Mouse (Mus musculus): ENCODE results near the gene Cfap54.

Cfap54 gene

DNA sequence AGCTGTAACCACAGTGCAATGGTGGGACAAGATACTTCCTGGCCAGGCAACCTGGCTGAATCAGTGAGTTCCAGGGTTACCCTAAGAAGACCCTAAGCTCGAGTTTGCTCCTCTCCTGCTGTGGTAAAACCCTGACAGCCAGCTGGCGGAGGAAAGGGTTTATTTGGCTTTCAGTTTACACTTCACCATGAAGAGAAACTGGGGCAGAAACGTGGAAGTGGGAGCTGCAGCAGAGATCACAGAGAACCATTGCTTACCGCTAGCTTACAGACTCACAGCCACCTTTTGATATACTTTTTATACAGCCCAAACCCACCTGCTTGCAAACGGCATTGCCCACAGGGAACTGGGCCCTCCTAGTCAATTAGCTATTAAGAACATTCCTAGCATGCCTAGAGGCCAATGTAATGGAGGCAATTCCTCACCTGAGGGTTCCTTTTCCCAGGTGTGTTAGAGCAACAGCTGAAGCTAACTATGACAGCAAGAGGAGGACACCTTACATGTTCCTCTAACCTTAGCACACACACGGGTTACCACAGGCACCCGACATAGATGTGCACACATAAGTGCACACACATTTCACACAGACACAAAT lies 16.9 kb upstream of the Cfap54 start:
- no peak for DNase-seq (ENCODE audit: extremely low read depth, insufficient read length, low spot score)

DNA sequence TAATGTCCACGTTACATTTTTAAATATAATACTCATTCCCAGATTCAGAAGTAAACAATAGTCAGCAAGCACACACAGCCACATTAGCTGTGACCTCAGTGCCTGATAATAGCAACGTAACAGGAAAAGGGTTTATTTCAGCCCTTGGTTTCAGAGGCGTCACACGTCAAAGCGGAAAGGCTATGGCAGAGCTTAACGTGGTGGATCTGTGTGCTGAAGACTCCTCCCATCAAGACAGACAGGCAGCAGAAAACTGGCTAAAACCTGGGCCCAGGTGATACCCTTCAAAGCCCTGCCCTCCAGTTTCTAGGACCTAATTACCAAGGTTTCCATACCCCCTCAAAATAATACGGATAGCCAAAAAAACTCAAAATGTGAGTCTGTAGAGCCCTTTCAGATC lies 16.0 kb upstream of the Cfap54 start:
- DNase-seq (ENCODE audit: extremely low read depth, insufficient read length, low spot score): no peak

DNA sequence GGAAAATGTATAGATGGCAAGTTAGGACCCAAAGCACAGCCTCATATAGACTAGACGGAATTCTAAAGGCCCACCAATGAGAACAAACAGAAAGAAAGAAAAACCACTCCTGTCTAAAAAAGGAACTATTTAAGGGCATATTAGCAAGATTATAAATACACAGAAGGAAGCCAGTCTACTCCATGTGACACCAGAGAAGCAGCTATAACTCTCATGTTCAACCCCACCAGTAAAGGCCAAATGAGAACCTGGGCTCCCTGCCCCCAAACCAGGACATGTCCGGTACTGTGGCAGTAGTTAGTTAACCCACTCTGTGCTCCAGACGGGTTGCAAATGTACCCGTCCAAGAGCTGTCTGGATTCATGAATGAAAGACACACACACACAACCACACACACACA lies 14.4 kb upstream of the Cfap54 start:
- no peak for DNase-seq (ENCODE audit: extremely low read depth, insufficient read length, low spot score)

DNA sequence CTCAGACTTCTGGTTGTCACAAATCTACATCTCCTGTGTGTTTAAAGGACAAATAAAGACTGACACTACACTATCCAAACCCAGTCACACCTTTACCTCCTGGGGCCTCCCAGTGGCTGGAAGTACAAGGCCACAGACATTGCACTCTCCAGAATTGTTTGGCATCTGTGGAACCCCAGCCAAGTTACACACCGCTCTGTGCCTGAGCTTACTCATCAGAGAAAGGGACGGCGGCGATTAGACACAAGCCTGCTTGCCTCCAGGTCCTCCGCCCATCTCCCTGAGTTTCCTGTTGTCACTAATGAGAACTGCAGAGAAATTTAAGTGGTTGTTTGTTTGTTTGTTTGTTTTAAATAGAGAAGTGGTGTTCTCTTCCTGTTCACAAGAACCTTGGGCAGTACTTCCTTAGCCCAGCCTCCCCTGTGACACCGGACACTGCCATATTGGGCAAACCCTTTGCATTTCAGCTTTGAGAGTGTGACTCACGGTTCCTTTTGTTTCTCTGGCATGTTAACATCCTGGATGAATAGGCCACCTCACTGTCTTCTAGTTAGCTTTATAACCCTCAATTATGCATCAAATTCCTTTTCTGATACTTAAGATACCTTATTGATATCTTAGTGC lies 13.7 kb upstream of the Cfap54 start:
- peak; percentile 70 for DNase-seq (ENCODE audit: extremely low read depth, insufficient read length, low spot score)

DNA sequence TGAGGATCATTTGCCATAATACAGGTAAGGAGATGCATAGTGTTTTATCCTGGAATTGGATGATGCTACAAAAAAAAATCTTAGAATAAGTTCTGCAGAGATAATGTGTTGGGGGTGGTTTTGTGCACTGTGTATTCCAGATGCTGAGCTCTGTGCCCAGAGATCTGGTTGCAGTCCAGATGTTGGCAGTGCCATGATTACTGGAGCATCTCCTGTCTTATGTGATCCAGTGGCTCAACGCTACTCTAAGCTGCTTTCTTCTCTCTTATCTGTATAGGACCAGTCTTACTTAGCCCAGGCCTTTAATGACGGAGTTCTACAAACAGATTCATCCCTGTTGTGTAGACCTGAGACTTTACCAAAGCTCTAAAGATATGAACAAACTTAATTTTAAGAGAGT lies 10.5 kb upstream of the Cfap54 start:
- DNase-seq (ENCODE audit: extremely low read depth, insufficient read length, low spot score): no peak

DNA sequence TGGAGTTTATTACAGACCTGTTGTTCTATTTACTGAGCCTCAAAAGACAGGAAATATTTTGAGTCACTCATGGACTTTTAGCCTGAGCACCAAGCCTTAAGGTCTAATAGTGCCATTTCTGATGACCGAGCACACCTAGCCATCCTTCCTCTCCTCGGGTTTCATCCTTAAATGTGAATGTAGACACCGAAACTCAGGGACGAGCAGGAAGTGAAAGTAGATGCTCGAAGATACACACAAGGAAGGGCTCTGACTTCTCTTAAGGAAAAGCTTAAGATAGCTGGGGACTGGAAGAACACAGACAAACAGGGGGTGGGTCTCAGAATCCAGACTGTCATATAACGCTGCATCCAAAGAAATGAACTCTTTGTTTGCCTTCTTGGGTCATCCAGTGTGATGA lies 8.8 kb upstream of the Cfap54 start:
- no peak for DNase-seq (ENCODE audit: extremely low read depth, insufficient read length, low spot score)

DNA sequence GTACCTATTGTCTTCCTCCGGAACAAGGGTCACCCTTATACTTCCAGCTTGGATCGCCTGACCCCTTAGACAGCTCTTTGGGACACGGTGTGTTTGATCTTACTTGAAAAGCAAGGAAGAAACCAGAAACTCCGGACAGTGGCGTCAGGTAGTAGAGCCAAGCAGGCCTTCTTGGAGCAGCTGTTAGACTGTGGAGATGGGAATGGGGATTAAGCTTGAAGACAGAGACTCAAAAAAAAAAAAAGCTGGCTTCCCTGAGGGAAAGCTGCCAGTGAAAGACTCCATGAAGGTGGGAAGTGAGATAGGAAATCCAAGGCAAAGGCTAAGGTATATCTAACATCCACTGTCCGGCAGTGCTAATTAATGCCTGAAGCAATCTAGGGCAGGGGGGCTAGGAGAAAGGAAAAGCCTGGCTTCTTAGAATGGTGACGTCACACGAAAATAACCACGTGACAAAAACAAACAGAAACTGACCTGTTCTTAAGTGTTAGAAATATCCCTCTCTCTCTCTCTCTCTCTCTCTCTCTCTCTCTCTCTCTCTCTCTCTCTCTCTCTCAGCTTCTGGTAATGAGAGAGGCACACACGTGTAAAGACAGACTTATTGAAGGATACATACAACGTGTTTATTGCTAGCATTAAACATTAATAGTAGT lies 7.1 kb upstream of the Cfap54 start:
- no peak for DNase-seq (ENCODE audit: extremely low read depth, insufficient read length, low spot score)

DNA sequence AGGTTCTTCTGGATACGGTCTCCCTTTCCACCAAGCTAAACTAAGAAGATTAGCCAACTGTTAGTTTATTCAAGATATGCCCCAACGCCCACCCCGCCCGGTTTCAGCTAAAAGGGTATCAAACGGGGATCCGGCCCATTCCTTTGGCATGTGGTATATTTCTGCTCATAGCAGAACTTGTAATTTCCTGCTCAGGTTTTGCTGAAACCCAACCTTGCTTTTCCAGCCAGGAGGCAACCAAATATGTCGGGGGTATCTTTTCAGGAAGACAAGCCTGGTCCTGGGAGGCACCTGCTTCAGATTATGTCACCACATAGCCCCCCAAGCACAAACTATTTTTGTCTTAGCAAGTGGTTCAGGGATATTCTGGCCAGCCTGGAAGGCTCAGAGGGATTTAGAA lies 6.1 kb upstream of the Cfap54 start:
- no peak for DNase-seq (ENCODE audit: extremely low read depth, insufficient read length, low spot score)

DNA sequence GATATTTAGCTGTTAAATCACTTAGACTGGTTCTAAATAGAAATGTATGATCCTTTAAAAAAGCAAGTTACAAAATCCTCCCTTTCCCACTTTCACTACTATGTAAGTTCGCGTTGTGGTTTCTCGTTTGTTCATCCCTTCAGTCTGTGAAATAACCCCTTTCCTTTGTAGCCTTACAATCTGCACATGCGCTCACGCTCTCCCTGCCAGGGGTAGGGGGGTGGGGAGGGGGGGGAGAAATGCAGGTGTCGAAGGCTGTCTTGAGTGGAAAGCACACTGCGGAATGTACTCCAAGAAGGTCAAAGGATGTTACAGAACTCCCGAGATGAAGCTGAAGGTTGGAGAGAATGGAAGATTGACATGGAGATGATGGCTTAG lies 2.5 kb upstream of the Cfap54 start:
- DNase-seq (ENCODE audit: extremely low read depth, insufficient read length, low spot score): no peak

DNA sequence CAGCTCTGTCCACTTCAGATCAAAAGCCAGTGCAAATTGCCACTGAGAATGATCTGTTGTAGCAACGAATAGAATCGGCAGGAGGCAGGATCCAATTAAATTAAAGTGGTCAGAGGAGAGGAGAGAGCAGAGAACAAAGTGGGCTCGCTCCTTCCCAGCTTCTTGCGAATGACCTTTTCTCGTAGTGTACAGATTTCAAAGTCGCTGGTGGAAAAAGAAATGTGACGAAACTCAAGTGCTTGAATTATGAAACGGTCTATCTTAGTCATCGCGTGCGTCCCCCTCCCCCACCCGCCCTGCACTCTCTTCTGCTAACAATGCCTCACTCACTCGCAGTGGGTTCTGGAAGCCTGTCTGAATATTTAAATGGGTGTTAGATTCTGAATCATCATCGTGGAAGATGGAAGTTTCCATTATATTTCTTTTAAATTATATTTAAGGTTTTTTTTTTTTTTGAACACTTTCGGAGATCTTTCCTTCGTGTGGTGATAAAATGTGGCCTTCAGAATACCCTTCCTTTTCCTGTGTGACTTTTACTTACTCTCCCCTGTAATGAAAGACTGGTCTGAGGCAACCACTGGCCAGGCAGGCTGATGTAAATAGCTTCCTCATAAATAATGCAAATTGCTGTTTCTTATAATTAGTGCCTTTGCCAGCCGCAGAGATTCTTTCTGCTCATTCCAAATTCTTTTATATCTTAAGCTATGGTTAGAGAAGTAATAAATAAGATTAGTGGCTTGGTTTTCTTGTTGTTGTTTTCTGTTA lies 2.0 kb upstream of the Cfap54 start:
- DNase-seq (ENCODE audit: extremely low read depth, insufficient read length, low spot score): peak; percentile 41

DNA sequence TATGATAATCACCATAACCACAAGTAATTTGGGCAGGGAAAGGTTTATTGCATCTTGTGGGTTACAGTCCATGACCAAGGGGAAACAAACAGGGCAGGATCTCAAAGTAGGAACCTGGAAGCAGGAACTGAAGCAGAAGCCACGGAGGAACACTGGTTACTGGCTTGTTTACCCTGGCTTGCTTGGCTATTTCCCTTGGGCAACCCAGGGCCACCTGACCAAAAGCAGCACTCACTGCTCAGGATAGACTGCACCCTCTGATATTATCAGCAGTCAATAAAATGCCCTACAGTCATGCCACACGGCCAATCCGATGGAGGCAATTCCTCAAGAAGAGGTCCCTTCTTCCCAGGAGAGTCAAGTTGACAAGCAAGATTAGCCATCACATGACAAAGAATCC lies 1.9 kb downstream of the Cfap54 start:
- no peak for DNase-seq (ENCODE audit: extremely low read depth, insufficient read length, low spot score)

DNA sequence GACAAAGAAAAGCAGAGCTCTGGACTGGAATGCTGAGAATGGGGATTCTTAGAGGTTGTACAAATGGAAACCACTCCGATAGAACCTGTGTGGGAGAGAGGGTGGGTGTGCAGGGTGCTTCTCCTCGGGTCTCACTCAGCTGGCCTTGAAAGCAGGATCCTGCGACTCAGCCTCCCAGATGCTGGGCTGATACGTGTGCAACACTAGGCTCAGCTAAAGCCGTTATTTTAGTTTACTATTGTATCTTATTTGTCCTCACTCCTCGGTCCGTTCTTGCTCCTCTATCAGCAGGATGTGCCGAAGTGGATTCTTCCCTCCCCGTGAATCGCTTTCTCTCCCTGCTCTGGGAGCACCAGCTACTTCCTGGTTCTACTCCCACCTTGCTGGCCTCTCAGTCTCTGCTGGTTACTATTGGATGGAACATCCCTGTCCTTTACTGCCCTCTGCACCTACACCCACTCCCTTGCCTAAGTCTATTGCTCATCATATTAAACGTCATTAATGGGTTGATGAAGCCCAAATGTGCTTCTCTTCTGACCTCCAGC lies 3.4 kb downstream of the Cfap54 start:
- no peak for DNase-seq (ENCODE audit: extremely low read depth, insufficient read length, low spot score)

DNA sequence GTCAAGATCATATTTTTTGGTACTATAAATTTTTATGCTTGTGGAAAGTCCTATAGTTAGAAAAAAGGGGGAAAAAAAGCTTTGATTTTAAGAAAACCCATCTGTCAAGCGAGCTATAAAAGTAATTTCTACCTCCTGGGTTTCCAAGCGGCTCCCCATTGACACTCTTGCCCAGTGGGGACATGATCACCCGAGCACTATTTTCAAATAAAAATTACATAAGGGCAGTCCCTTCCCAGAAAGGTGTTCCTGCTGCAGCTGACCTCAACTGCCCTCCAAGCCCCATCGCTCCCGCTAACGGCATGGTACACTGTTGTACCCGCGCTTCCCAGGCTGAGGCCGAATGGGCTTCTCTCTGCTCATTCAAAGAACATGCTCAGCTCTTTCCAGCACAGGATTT lies 5.0 kb downstream of the Cfap54 start:
- no peak for DNase-seq (ENCODE audit: extremely low read depth, insufficient read length, low spot score)

DNA sequence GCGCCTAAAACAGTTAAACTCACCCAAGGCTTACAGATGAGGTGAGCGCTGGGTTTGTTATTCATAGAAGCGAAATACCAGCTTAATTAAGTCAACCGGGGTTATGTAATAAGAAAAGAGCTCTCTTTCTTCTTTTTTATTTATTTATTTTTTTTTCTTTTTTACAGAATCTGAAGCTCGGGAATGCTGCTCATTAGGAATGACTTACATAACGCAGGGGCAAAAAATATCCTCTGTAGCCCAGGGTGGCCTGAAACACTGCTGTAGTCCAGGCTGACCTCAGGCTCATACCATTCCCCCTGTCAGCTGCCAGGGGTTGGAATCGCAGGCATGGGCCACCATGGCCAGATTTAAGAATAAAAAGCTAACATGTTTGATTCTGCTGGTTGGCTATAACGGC lies 5.6 kb downstream of the Cfap54 start:
- DNase-seq (ENCODE audit: extremely low read depth, insufficient read length, low spot score): no peak

DNA sequence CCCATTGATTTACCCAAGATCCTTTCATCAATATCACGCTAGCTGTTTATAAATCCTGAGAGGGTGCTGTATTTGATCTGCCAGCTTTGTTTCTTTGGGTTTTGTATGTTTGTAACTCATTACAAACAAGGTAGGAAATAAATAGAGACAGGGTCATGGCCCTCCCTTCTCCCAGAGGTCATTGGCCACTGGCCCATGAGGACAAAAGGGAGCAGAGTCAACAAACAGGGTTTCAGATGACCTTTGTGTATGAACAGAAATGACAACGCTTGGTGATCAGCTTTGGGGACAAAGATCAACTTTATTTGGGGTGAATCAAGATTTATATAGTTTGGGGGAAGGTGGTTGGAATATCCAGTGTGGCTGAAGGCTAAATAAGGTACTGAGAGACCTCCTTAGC lies 8.6 kb downstream of the Cfap54 start:
- no peak for DNase-seq (ENCODE audit: extremely low read depth, insufficient read length, low spot score)

DNA sequence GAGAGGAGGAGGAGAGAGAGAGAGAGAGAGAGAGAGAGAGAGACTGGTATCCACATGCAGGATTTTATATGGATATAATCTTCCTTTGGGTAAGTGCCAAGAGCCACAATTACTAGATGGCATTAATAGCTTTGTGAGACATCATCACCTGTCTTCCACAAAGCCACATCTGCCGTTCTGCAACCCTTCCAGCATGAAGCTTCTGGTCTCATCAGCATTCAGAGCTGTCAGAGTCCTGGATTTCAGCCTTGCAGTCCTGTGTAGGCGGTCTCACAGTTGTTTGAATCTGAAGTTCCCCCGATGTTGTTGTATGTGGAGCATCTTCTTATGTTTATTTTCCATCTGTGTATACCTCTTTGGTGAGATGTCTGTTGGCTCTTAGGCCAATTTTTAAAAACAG lies 9.7 kb downstream of the Cfap54 start:
- DNase-seq (ENCODE audit: extremely low read depth, insufficient read length, low spot score): no peak

DNA sequence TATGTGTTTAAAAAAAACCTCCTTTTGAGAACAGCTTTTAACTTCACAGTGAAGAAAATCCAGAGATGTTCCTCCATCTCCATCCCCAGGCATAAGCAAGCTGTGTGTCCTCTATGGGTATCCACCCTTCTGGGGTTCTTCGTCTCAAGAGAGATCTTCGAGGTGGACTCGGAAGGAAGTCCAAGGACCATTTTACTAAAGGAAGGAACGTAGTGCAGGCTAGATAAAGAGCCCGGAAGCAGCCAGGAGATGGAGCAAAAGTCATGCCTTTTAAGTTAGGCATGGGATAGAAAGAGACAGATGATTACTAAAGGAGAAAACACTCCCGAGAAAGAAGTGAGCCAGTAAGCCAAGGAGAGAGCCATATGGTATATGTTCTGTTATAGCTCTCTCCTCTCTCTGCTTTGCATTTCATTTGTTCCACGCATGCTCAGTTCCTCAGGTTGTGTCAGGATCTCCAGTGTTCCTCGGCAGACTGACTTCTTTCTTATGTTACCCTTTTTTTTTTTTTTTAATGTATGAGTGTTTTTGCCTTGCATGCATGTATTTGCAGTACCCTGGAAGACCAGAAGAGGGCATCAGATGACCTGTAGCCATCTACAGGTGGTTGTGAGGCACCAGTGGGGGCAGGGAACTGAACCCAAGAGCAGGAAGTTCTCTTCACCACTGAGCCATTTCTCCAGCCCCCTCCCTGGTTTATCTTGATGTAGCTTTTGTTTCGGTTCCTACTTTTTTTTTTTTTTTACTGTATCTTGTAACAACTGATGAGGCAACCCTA lies 11.1 kb downstream of the Cfap54 start:
- peak; percentile 54 for DNase-seq (ENCODE audit: extremely low read depth, insufficient read length, low spot score)

DNA sequence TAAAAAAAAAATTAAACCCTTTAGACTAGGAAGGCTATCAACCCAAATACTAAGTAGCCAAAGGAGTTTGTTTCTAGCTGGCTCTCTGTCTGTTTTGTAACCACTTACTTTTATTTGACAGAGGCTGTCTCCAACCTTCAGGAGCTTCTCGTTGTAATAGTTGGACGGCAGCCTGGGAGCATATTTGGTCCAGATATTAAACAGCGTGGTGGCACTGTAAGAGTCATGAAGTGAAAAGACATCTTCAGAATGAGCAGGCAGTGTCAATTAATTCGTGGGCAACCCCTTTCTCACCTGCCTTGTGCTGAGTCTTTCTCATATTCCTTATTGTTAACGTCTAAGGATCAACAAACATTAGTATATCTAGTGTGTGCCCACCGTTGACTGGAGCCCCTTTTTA lies 11.7 kb downstream of the Cfap54 start:
- DNase-seq (ENCODE audit: extremely low read depth, insufficient read length, low spot score): no peak

DNA sequence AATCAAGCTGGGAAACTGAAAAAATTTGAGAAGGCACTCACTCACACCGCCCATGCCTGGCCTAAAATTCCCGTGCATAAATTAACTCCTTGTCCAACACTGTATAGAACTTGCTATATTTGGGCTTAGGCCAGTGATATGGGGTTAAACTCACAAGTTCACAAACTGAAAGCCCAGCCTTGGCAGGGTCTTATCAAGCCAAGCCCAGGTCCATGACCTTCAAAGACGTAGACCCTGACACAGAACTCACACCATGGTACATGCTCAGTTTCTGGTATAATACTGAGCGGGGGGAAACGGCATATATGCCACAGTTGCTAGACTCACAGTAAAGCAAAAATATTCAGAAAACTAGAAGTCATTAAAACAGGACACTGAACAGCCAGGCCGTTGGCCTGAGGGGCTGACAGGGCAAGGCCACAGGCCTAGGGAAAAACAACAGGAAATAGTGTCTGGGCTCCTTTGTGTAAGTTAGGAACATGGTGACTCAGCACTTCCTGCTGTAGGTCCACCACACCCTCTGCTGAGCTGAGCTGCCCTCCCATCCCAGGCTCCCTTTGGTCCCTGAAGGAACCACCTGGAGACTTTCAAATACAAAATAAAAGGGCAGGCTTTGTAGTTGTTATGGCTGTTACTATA lies 12.3 kb downstream of the Cfap54 start:
- DNase-seq (ENCODE audit: extremely low read depth, insufficient read length, low spot score): peak; percentile 25

DNA sequence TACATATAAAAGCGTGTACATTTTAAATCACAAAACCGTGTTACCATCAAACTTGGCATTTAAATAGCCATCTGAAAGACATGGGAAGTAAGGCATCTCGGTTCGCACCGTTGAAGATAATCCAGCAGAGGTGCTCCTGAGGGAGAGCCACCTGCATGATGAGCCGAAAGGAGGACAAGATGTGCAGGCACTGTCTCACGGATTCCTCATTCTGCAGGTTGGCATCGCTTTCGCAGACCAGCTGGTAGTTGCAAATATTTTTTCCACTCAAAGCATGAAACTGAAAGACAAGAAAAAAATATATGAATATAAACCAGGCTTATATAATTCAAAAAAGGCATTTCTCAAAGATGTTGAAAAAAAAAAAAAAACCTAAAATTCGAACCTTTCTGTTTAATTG lies 16.4 kb downstream of the Cfap54 start:
- DNase-seq (ENCODE audit: extremely low read depth, insufficient read length, low spot score): no peak
